Mouse (Mus musculus) liver, postnatal 0 days (tissue): ENCODE data around the gene Trp53i13.

Source experiments
- CTCF ChIP-seq: sonication (generic); IDR thresholded peaks from 2 replicates; pipeline ENCODE4 v1.5.1; 2016; ENCODE audit warnings: antibody characterized with exemption, low read depth
- EP300 ChIP-seq: IDR thresholded peaks from 2 replicates; pipeline ENCODE4 v1.6.1; 2016; ENCODE audit warnings: antibody characterized with exemption, low read depth, mild to moderate bottlenecking

DNA sequence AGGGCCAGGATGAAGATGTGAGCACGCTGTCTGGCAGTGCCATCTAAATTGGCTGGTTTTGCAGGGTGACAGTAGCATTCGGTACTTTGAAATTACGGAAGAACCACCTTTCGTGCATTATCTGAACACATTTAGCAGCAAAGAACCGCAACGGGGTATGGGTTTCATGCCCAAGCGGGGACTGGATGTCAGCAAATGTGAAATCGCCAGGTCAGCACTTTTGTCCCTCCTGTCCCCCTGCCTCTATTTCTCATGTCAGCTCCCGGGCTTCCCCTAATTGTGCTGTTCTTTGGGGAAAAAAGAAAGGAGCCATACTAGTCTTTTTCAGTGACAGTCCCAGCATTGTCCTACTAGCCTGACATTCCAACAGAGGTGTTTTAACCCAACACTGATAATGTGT is 47.4 kb downstream of the Trp53i13 start:
- TF ChIP-seq CTCF (no peak), EP300 (no peak)
